Mouse (Mus musculus) liver, postnatal 0 days (tissue): ENCODE measurements around the gene Erp29. TPM values are rescaled to one million over a fixed set of nuclear protein-coding genes. Genes with fewer than 3 reads are reported as not detected.
"Not testable (repeated sequence)": the region's sequence is repeated elsewhere in the genome, so short reads cannot be mapped to it uniquely, and the experiment has no call there.

ENCODE experiments used
- ATAC-seq: fragments of 200-750 bp; cut with Nextera tagmentation; 2 replicates; pipeline ENCODE4 v1.8.0; 2017; ENCODE audit warnings: mild to moderate bottlenecking, moderate library complexity
- DNase-seq: peaks from one replicate; pipeline ENCODE4 v3.0.0-alpha.2; 2016
- H3K27ac ChIP-seq: fragments of 300-500 bp; sonication (generic); 2 replicates; pipeline ENCODE4 v1.5.1; 2014; ENCODE audit warnings: antibody characterized with exemption, moderate library complexity, mild to moderate bottlenecking, low read depth
- H3K27me3 ChIP-seq: fragments of 300-500 bp; sonication (generic); 2 replicates; pipeline ENCODE4 v1.6.1; 2014; ENCODE audit warnings: low read length, control low read depth, mixed read lengths; ENCODE audit not compliant: insufficient read depth
- H3K36me3 ChIP-seq: fragments of 300-500 bp; sonication (generic); replicated peaks from 2 replicates; pipeline ENCODE4 v1.6.1; 2014; ENCODE audit warnings: mild to moderate bottlenecking, control low read depth, low read length, moderate library complexity, mixed read lengths; ENCODE audit not compliant: insufficient read depth
- H3K4me1 ChIP-seq: fragments of 300-500 bp; sonication (generic); 2 replicates; pipeline ENCODE4 v1.6.1; 2014; ENCODE audit warnings: antibody characterized with exemption, mild to moderate bottlenecking, control low read depth; ENCODE audit not compliant: insufficient read depth
- H3K4me2 ChIP-seq: fragments of 300-500 bp; sonication (generic); 2 replicates; pipeline ENCODE4 v1.6.1; 2014; ENCODE audit warnings: low read depth, mild to moderate bottlenecking, low read length, moderate library complexity, mixed read lengths
- H3K4me3 ChIP-seq: fragments of 300-500 bp; sonication (generic); 2 replicates; pipeline ENCODE4 v1.5.1; 2014; ENCODE audit warnings: low read depth, low read length
- H3K9ac ChIP-seq: fragments of 300-500 bp; sonication (generic); replicated peaks from 2 replicates; pipeline ENCODE4 v1.6.1; 2014; ENCODE audit warnings: mild to moderate bottlenecking, moderate library complexity
- H3K9me3 ChIP-seq: fragments of 300-500 bp; sonication (generic); 2 replicates; pipeline ENCODE4 v1.6.1; 2016; ENCODE audit warnings: mild to moderate bottlenecking, control low read depth, low read length, mixed read lengths
- CTCF ChIP-seq: sonication (generic); IDR thresholded peaks from 2 replicates; pipeline ENCODE4 v1.5.1; 2016; ENCODE audit warnings: antibody characterized with exemption, low read depth
- EP300 ChIP-seq: IDR thresholded peaks from 2 replicates; pipeline ENCODE4 v1.6.1; 2016; ENCODE audit warnings: antibody characterized with exemption, low read depth, mild to moderate bottlenecking
- WGBS: fragments of 180-500 bp; shearing (Covaris S2); extraction: QIAGEN DNeasy Blood & Tissue Kit; methylation state at CpG from one replicate; pipeline ENCODE4 v1.1.7; 2014; ENCODE audit not compliant: insufficient replicate concordance; 5-methylcytosine and 5-hydroxymethylcytosine counted together
- polyA plus RNA-seq: library from polyadenylated mRNA; unstranded; fragments of >200 nt; fragmentation: Nextera tagmentation; extraction: Ambion mirVana; gene quantifications from 2 replicates; pipeline ENCODE4 v1.2.1, GENCODE M21; 2015

Gene Erp29
- 69.4 and 69.7 TPM in 2 replicates for polyA plus RNA-seq

DNA sequence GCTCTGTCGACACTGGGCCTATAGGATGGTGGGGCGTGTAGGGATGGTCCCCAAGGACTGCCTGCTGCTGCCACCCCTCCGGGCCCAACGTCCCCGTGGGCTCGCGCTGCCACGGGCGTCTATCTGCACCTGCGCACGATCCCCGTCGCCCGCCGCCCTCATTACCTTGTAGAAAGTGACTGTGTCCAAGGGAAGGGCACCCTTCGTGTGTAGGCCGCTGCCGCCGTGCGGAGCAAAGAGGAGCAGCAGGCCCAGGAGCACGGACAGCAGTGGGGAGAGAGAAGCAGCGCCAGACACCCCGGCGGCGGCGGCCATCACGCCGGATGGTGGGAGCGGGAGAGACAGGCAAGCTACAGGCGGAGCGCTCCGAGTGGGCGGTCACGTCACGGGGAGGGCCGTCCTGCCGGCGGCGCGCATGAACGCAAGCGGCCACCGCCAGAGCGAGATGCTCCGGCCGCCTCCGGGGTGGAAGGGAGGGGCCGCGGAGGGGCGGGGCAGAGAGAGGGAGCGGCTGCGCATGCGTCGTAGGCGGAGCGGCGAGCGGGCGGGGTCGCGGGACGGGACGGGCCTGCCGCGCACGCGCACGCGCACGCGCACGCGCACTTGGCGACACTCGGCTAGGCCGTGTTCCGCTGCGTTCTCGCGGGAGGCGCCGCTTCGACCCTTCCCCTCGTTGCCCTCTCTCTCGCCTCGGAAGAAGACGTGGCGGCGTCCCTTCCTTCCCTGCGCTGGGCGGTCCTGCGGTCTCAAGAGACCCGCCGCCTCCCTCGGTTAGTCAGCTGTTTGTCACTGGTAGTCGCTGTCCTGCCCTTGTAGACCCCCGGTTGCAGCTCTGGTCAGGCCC, at the start of gene Erp29:
Gene Erp29 (minus strand): TSS at position 481 of the 844 bp plus-strand sequence.
- no peaks in the 10 kb centered on the region for H3K9me3 ChIP-seq
- H3K27ac ChIP-seq: peak within 1 kb of the TSS; percentile 97
- under 1% methylated on average over 63 of the region's 97 CpGs for WGBS
- H3K4me3 ChIP-seq: peak within 1 kb of the TSS; percentile 98
- DNase-seq: peak; percentile 100
- peak within 1 kb of the TSS; percentile 98 for H3K9ac ChIP-seq
- peaks cover 23% of the 10 kb centered on the region for H3K4me1 ChIP-seq
- TF ChIP-seq EP300 (no peak), CTCF (peak; percentile 41)
- H3K36me3 ChIP-seq: peaks cover 24% of the 10 kb centered on the region
- peak; percentile 92 for ATAC-seq
- peak within 1 kb of the TSS; percentile 96 for H3K4me2 ChIP-seq
- H3K27me3 ChIP-seq: no peaks in the 10 kb centered on the region

DNA sequence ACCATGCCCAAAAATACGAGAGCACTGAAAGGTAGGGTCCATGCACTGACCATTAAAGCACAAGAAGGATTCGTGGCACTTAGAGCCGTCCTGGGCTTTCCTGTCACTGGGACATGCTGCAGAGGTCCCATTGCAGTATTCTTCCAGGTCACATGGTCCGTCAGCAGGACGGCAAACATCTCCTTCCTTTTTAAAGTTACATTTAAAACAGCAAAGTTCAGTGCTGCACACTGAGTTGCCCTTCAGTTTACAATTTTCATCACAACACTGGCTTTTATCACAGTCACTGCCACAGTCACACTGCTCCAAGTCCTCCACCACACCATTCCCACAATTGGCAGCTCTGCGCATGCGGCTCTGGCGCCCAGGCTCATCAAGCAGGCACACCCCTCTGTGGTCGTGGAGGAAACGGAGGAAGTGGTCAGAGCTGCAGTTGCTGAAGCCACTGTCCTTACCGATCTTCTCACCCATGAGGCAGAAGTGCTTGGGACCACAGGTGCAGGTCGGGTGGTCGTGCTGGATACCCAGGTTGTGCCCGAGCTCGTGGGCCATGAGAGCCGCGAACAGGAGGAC, 49.2 kb upstream of the Erp29 start:
- not testable (repeated sequence) for H3K36me3 ChIP-seq, H3K27ac ChIP-seq, H3K9me3 ChIP-seq, H3K27me3 ChIP-seq, H3K4me1 ChIP-seq
- Histone ChIP-seq H3K9ac (0 out of 2 replicates have a peak overlapping the region, but pooled peaks have one; percentile 16), H3K4me3 (peak overlapping the region; percentile 24; the same call in 1 of the 2 replicates), H3K4me2 (peak overlapping the region; percentile 60)
- DNase-seq (peak; percentile 31), ATAC-seq (peak; percentile 29; the same call in 1 of the 2 replicates)
- 28% methylated on average over 10 of the region's 17 CpGs for WGBS

DNA sequence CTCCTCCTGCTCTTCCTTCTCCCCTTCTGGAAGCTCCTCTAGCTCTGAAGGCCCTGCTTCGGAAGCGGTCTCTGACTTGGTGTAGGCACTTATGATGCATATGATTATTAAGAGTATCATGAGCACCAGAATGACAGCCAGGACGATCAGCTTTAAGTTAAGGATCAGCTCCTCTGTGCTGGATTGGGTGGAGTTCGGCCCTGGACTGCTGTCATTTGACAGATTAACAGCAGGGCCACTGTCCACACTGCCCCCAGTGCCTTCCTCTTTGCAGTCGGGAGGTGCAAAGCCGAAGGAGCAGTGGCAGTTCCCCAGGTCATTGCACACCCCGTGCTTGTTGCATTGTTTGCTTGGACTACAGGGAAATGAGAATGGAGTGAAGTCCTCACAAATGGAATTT, 48.4 kb upstream of the Erp29 start:
- Histone ChIP-seq H3K27ac (no peak overlapping the region), H3K9ac (no peak overlapping the region)
- TF ChIP-seq CTCF: no peak
- no peak for TF ChIP-seq EP300

DNA sequence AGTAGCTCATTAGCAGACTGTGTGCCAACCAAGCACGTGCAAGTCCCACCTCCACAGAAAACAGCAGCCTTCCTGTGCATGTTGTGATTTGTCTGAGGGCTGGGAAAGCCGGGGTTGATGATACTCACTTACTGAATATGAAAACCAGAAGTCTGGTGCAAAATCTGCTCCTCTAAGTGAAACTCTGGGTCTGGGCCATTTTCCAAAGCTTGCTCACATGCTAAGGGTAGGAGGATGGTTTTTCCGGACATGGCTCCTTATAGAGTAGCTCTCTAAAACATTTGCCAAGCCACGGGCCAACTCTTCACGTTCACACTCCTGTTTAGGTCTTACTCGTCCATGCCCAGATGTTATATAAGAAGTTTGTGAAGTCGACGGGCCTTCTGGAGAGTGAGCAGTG, 41.0 kb upstream of the Erp29 start:
- TF ChIP-seq EP300 (no peak), CTCF (no peak)
- Histone ChIP-seq H3K9me3 (no peaks in the 10 kb centered on the region), H3K4me3 (no peak overlapping the region), H3K36me3 (no peaks in the 10 kb centered on the region), H3K27ac (no peak overlapping the region), H3K27me3 (no peaks in the 10 kb centered on the region), H3K9ac (no peak overlapping the region), H3K4me1 (no peaks in the 10 kb centered on the region), H3K4me2 (no peak overlapping the region)
- no peak for DNase-seq
- WGBS: 66% methylated on average over 8 of the region's 8 CpGs
- ATAC-seq: no peak

More for the DNA sequence above, 48.4 kb upstream of the Erp29 start:
- Histone ChIP-seq H3K4me2 (peak overlapping the region; percentile 60), H3K4me3 (no peak overlapping the region), H3K9me3 (no peaks in the 10 kb centered on the region), H3K36me3 (no peaks in the 10 kb centered on the region), H3K4me1 (peaks cover 6% of the 10 kb centered on the region), H3K27me3 (no peaks in the 10 kb centered on the region)
- DNase-seq: no peak
- WGBS: 28% methylated on average over 7 of the region's 7 CpGs
- no peak for ATAC-seq

DNA sequence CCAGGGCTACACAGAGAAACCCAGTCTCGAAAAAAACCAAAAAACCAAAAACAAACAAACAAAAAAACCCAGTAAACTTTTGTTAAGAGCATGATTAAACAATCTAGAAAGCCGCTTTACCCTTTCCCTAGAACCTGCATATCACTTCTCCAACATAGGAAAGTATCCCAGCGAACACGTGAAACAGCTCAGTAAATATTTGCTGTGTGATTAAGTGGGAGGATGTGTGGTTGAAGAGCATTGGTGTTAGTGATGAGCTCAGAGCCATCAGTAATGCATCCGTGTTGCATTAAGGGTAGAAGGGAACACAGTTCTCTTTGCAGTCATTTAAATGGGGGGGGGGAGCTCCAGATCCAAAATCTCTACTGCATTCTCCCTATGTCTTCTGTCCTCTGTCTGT, 32.5 kb upstream of the Erp29 start:
- ATAC-seq: peak; percentile 50; the same call in 1 of the 2 replicates

DNA sequence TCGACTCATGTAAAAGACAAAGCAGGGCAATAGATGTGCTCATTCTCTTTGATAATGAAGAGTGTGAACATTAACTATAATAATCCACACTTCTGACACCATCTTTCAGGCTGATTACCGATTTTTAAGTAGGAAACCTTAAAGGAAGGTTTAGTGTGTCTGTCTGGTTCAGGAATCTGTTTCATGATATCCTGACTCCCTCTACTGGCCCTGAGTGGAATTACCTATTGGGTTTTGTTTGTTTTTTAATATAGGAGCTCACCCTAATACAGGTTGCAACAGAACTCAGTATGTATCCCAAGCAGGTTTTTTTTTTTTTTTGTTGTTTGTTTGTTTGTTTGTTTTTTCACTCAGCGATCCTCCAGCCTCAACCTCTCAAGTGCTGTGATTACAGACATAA, 25.4 kb upstream of the Erp29 start:
- Histone ChIP-seq H3K4me1 (no peaks in the 10 kb centered on the region), H3K4me2 (no peak overlapping the region), H3K27me3 (no peaks in the 10 kb centered on the region), H3K9ac (no peak overlapping the region), H3K36me3 (no peaks in the 10 kb centered on the region), H3K27ac (no peak overlapping the region), H3K4me3 (no peak overlapping the region), H3K9me3 (no peaks in the 10 kb centered on the region)
- no peak for TF ChIP-seq EP300
- TF ChIP-seq CTCF: peak; percentile 91
- ATAC-seq (peak; percentile 57; the same call in 1 of the 2 replicates), DNase-seq (peak; percentile 37)
- WGBS: 30% methylated on average over 3 of the region's 3 CpGs

More for the DNA sequence above, 32.5 kb upstream of the Erp29 start:
- TF ChIP-seq EP300 (no peak), CTCF (no peak)
- Histone ChIP-seq H3K9ac (no peak overlapping the region), H3K36me3 (no peaks in the 10 kb centered on the region), H3K9me3 (no peaks in the 10 kb centered on the region), H3K4me1 (no peaks in the 10 kb centered on the region), H3K4me2 (no peak overlapping the region), H3K4me3 (no peak overlapping the region), H3K27me3 (no peaks in the 10 kb centered on the region), H3K27ac (no peak overlapping the region)
- no peak for DNase-seq
- 56% methylated on average over 5 of the region's 5 CpGs for WGBS
